Mouse (Mus musculus): ENCODE results near the gene Zbtb7b. TPM values are rescaled to one million over a fixed set of nuclear protein-coding genes. Genes with fewer than 3 reads are reported as not detected.

Gene Zbtb7b
- polyA plus RNA-seq, 1 experiment from 2014 or later, result 0.49 TPM

DNA sequence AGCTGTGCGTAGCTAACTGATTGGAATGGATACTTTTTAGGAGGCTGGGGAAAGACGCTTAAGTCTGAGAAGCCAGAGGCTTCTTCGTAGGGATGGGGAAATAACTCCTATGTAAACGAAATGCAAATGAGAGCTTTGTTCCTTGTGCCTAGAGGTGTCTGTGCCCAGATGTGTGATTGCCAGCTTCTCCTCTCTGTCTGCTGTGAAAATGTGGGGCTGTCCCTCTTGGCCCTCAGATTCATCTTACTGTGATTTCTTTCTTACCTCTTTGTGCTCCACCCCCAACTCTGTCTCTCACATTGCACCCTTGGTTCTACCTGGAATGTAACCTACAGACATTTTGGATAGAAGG, 2.1 kb upstream of the Zbtb7b start:
- WGBS, result 4% methylated on average over 4 of the region's 4 CpGs
- no peak for ATAC-seq (replicated peaks; ENCODE audit: insufficient number of reproducible peaks, low FRiP score, low TSS enrichment, low read depth)

DNA sequence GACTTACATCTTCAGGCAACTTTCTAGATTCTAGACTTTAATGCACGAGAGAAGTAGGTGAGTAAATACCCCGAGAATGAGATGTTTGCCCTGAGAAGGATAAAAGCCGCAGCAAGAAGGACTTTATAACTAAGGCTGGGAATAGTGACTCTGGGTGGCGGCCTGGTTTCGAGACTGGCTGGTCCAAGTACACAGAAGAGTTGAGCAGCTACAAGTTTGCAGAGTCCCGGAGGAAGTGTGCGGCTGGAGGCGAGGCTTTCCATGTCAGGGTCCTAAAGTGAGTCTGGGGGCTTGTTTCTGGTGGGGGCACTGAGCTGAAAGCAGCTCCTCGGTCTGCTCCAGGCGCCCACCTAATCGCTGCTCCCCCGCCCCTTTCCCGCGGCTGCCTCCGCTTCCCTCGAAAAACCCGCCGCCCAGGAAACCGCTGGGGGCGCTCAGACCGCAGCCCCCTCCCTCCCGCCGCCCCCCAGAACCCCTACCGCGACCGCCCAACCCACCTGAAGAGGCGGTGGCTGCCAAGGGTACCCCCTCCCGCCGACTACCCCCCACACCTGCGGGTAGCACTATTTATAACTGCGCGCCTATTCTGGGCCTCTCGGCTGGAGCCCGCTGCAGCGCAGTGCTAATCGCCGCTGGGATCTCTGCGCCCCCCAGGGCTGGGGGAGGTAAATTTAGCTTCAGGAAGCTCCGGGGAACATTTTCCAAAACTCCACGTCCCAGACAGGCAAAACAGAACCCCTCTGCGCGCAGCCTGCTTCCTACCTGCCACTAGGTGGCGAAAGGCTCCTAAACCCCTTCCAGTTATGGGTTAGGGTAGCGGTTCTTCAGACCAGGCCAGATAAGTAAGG, 1.5 kb upstream of the Zbtb7b start:
- WGBS, result under 1% methylated on average over 42 of the region's 44 CpGs
- Histone ChIP-seq H3K27me3 (ENCODE audit: control insufficient read depth, insufficient read depth, low read length) (peaks cover 19% of the 10 kb centered on the region), H3K9ac (replicated peaks; ENCODE audit: low read length) (peak overlapping the region; percentile 50), H3K9me3 (replicated peaks; ENCODE audit: control insufficient read depth, low read length) (no peaks in the 10 kb centered on the region), H3K4me2 (ENCODE audit: low read depth, low read length) (peak overlapping the region; percentile 83), H3K4me1 (ENCODE audit: control insufficient read depth, insufficient read depth, low read length) (peaks cover 16% of the 10 kb centered on the region), H3K36me3 (replicated peaks; ENCODE audit: control insufficient read depth, insufficient read depth, low read depth, low read length) (no peaks in the 10 kb centered on the region), H3K4me3 (ENCODE audit: low read depth, low read length) (peak overlapping the region; percentile 45), H3K27ac (replicated peaks; ENCODE audit: low read depth, low read length) (0 out of 2 replicates have a peak overlapping the region, but pooled peaks have one; percentile 2)
- peak; percentile 91 for DNase-seq (ENCODE audit: low spot score)
- no peak for ATAC-seq (replicated peaks; ENCODE audit: insufficient number of reproducible peaks, low FRiP score, low TSS enrichment, low read depth)

More for the DNA sequence above, 2.1 kb upstream of the Zbtb7b start:
- H3K9ac ChIP-seq (replicated peaks; ENCODE audit: low read length), result peak overlapping the region; percentile 50
- H3K4me2 ChIP-seq (ENCODE audit: low read depth, low read length), result peak overlapping the region; percentile 83
- no peaks in the 10 kb centered on the region for H3K9me3 ChIP-seq (replicated peaks; ENCODE audit: control insufficient read depth, low read length)
- peak overlapping the region; percentile 45 for H3K4me3 ChIP-seq (ENCODE audit: low read depth, low read length)
- no peak for DNase-seq (ENCODE audit: low spot score)
- H3K36me3 ChIP-seq (replicated peaks; ENCODE audit: control insufficient read depth, insufficient read depth, low read depth, low read length), result no peaks in the 10 kb centered on the region
- peaks cover 11% of the 10 kb centered on the region for H3K4me1 ChIP-seq (ENCODE audit: control insufficient read depth, insufficient read depth, low read length)
- no peak overlapping the region for H3K27ac ChIP-seq (replicated peaks; ENCODE audit: low read depth, low read length)
- peaks cover 14% of the 10 kb centered on the region for H3K27me3 ChIP-seq (ENCODE audit: control insufficient read depth, insufficient read depth, low read length)

DNA sequence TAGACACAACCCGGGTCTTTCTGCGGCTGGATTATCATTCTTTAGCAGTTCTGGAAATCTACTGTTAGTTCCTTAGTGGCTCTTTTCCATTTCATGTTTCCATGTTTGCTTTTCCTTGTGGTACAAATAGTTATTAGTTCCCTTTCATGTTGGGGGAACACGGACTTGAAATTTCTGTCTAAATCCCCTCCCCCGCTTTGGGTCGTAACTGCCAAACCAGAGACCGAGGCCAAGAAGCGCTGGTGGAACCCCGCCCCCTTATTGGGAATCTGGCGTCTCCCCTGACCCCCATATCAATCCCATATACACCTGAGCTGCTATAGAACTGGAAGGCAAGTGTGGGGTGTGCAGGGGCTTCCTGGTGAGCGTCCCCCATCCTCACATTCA, 836 bp upstream of the Zbtb7b start:
- ATAC-seq (replicated peaks; ENCODE audit: insufficient number of reproducible peaks, low FRiP score, low TSS enrichment, low read depth), result no peak
- H3K4me1 ChIP-seq (ENCODE audit: control insufficient read depth, insufficient read depth, low read length), result peaks cover 16% of the 10 kb centered on the region
- H3K4me3 ChIP-seq (ENCODE audit: low read depth, low read length), result peak overlapping the region; percentile 45
- H3K9ac ChIP-seq (replicated peaks; ENCODE audit: low read length), result peak overlapping the region; percentile 50; the same call in 1 of the 2 replicates
- peak overlapping the region; percentile 83 for H3K4me2 ChIP-seq (ENCODE audit: low read depth, low read length)
- H3K9me3 ChIP-seq (replicated peaks; ENCODE audit: control insufficient read depth, low read length), result no peaks in the 10 kb centered on the region
- no peak overlapping the region for H3K27ac ChIP-seq (replicated peaks; ENCODE audit: low read depth, low read length)
- DNase-seq (ENCODE audit: low spot score), result peak; percentile 28
- no peaks in the 10 kb centered on the region for H3K36me3 ChIP-seq (replicated peaks; ENCODE audit: control insufficient read depth, insufficient read depth, low read depth, low read length)
- WGBS, result under 1% methylated on average over 10 of the region's 10 CpGs
- peaks cover 20% of the 10 kb centered on the region for H3K27me3 ChIP-seq (ENCODE audit: control insufficient read depth, insufficient read depth, low read length)

DNA sequence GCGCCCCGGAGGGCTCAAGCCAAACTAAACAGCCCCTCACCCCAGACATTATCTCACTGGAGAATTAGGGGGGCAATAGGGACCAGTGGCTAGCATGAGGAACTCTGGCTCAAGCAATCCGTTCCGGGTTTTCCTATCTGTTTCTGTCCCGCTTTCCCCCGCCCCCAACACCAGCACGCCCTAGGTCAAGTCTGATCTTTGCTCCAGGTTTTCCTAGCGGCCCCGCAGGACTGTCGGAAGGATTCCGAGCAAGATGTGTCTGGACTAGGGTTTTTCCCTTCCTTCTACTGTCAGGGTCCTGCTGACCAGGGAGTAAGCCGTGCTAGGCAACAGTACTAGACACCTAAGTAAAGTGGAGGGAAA, 299 bp upstream of the Zbtb7b start:
- ATAC-seq (replicated peaks; ENCODE audit: insufficient number of reproducible peaks, low FRiP score, low TSS enrichment, low read depth), result no peak
- Histone ChIP-seq H3K4me2 (ENCODE audit: low read depth, low read length) (peak overlapping the region; percentile 83), H3K36me3 (replicated peaks; ENCODE audit: control insufficient read depth, insufficient read depth, low read depth, low read length) (no peaks in the 10 kb centered on the region), H3K27ac (replicated peaks; ENCODE audit: low read depth, low read length) (no peak overlapping the region; the same call in 1 of the 2 replicates), H3K4me3 (ENCODE audit: low read depth, low read length) (peak overlapping the region; percentile 43), H3K4me1 (ENCODE audit: control insufficient read depth, insufficient read depth, low read length) (peaks cover 16% of the 10 kb centered on the region), H3K27me3 (ENCODE audit: control insufficient read depth, insufficient read depth, low read length) (peaks cover 20% of the 10 kb centered on the region), H3K9ac (replicated peaks; ENCODE audit: low read length) (no peak overlapping the region), H3K9me3 (replicated peaks; ENCODE audit: control insufficient read depth, low read length) (no peaks in the 10 kb centered on the region)
- peak; percentile 93 for DNase-seq (ENCODE audit: low spot score)
- WGBS, result 1% methylated on average over 12 of the region's 12 CpGs

DNA sequence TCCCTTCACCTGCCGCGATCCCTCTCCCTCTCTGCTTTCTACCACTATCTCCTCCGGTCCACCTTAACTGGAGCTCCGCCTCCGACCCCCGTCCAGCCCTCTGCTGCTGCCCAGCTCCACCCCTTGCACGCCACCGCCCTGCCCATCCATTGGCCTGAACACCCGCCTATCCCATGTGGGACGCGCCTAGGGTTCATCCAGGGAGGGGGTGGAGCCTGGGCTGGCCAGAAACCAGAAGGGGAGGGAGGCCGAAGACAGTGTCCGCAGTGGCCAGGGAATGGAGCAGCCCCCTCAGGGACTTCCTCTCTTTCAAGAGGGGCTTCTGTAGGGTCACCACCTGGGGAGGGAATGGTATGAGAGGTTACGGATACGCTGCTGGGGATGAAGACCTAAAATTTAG, 971 bp downstream of the Zbtb7b start:
- ATAC-seq (replicated peaks; ENCODE audit: insufficient number of reproducible peaks, low FRiP score, low TSS enrichment, low read depth), result peak; percentile 95
- H3K4me3 ChIP-seq (ENCODE audit: low read depth, low read length), result peak overlapping the region; percentile 43
- H3K4me2 ChIP-seq (ENCODE audit: low read depth, low read length), result peak overlapping the region; percentile 83
- H3K9ac ChIP-seq (replicated peaks; ENCODE audit: low read length), result peak overlapping the region; percentile 39
- no peaks in the 10 kb centered on the region for H3K9me3 ChIP-seq (replicated peaks; ENCODE audit: control insufficient read depth, low read length)
- H3K27ac ChIP-seq (replicated peaks; ENCODE audit: low read depth, low read length), result peak overlapping the region; percentile 1; the same call in 1 of the 2 replicates
- H3K36me3 ChIP-seq (replicated peaks; ENCODE audit: control insufficient read depth, insufficient read depth, low read depth, low read length), result no peaks in the 10 kb centered on the region
- H3K4me1 ChIP-seq (ENCODE audit: control insufficient read depth, insufficient read depth, low read length), result peaks cover 16% of the 10 kb centered on the region
- WGBS, result under 1% methylated on average over 15 of the region's 15 CpGs
- peak; percentile 96 for DNase-seq (ENCODE audit: low spot score)
- peaks cover 20% of the 10 kb centered on the region for H3K27me3 ChIP-seq (ENCODE audit: control insufficient read depth, insufficient read depth, low read length)

DNA sequence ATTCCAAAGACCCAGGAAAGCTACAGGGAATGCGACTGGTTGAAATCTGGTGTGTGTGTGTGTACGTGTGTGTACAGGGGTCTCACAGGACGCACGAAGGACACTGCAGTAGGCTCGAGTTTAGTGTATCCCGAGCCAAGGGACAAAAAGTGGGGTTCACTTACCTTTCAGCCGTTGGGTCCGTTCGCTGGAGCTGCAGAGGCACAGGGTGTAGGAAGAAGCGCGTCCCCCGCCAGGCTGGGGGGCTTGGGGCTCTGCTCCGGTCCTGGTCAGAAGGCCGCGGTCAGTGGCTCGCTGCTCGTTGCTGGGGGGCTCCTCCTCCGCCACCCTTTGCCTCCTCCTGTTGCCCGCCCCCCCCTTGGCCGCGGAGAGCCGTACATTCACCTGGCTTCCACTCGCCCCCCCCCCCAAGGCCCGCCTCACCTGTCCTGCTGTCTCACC, 1.7 kb downstream of the Zbtb7b start:
- Histone ChIP-seq H3K36me3 (replicated peaks; ENCODE audit: control insufficient read depth, insufficient read depth, low read depth, low read length) (no peaks in the 10 kb centered on the region), H3K4me1 (ENCODE audit: control insufficient read depth, insufficient read depth, low read length) (peaks cover 16% of the 10 kb centered on the region), H3K9ac (replicated peaks; ENCODE audit: low read length) (peak overlapping the region; percentile 37; the same call in 1 of the 2 replicates), H3K4me2 (ENCODE audit: low read depth, low read length) (peak overlapping the region; percentile 83), H3K27me3 (ENCODE audit: control insufficient read depth, insufficient read depth, low read length) (peaks cover 20% of the 10 kb centered on the region), H3K27ac (replicated peaks; ENCODE audit: low read depth, low read length) (no peak overlapping the region), H3K9me3 (replicated peaks; ENCODE audit: control insufficient read depth, low read length) (no peaks in the 10 kb centered on the region), H3K4me3 (ENCODE audit: low read depth, low read length) (peak overlapping the region; percentile 43)
- DNase-seq (ENCODE audit: low spot score) (no peak), ATAC-seq (replicated peaks; ENCODE audit: insufficient number of reproducible peaks, low FRiP score, low TSS enrichment, low read depth) (no peak)
- under 1% methylated on average over 21 of the region's 24 CpGs for WGBS

DNA sequence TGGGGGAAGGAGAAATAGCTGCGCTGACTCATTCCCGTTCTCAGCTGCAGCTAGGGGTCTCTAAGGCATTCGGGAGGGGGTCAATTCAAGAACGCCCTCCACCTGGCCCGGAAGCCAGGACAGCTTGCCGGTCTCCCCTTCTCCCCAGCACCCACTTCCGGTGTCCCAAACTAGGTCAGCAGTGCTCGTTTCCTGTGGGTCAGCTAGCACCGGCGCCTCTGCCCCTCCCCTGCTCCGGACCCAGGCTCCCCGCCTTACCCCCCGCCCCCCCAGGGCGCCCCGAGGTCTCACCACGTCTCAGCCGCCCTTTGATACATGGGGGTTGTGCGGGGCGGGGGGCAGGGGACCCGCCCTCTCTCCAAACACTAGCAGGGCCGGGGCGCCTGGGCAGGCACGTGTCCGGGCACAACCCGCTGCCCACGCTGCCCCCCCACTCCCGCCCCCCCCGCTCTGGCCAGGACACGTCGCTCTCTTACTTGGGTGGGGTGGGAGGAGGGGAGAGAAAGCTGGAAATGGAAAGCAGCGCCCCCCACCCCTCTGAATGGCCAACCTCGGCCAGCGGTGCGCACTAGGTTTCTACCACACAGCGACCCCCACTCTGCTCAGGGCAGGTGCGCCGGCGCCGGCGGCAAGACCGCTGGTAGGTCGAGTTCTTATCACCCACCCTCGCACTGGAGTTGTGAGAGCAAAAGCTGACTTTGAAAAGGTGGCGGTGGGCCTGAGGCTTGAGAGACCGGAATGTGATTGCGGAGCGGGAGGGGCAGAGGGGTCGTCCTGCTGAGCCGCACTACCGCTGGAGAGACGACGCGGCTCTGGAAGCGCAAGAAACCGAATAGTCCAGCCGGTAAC, 2.7 kb downstream of the Zbtb7b start:
- H3K4me3 ChIP-seq (ENCODE audit: low read depth, low read length), result peak overlapping the region; percentile 43
- H3K9me3 ChIP-seq (replicated peaks; ENCODE audit: control insufficient read depth, low read length), result no peaks in the 10 kb centered on the region
- WGBS, result under 1% methylated on average over 53 of the region's 56 CpGs
- peak overlapping the region; percentile 83 for H3K4me2 ChIP-seq (ENCODE audit: low read depth, low read length)
- peak overlapping the region; percentile 56 for H3K9ac ChIP-seq (replicated peaks; ENCODE audit: low read length)
- no peaks in the 10 kb centered on the region for H3K36me3 ChIP-seq (replicated peaks; ENCODE audit: control insufficient read depth, insufficient read depth, low read depth, low read length)
- peaks cover 16% of the 10 kb centered on the region for H3K4me1 ChIP-seq (ENCODE audit: control insufficient read depth, insufficient read depth, low read length)
- H3K27ac ChIP-seq (replicated peaks; ENCODE audit: low read depth, low read length), result no peak overlapping the region
- peaks cover 20% of the 10 kb centered on the region for H3K27me3 ChIP-seq (ENCODE audit: control insufficient read depth, insufficient read depth, low read length)
- ATAC-seq (replicated peaks; ENCODE audit: insufficient number of reproducible peaks, low FRiP score, low TSS enrichment, low read depth), result no peak
- peak; percentile 61 for DNase-seq (ENCODE audit: low spot score)
